Mouse (Mus musculus) adrenal gland, adult 8-10 months (tissue): ENCODE measurements around the gene Gpr19. TPM values are rescaled to one million over a fixed set of nuclear protein-coding genes. Genes with fewer than 3 reads are reported as not detected.
A peak's percentile ranks its signal among the peaks of the same experiment; 100 is the strongest.

Source experiments
- DNase-seq: peaks from one replicate; pipeline ENCODE4 v3.0.0; 2022
- total RNA-seq, 4 experiments: library from RNA; stranded (reverse); gene quantifications; 2 replicates each; pipeline ENCODE4 v1.2.4; 2022

Gpr19 gene
- total RNA-seq, 4 experiments from 2014 or later: 7.1 to 9.8 (median 7.9) TPM

GRCm38 (mm10) chr6:134887008-134887407 is 11.4 kb downstream of the Gpr19 start:
- no peak for DNase-seq

- DNase-seq: no peak
Measured at GRCm38 (mm10) chr6:134886475-134886874, 11.9 kb downstream of the Gpr19 start.

GRCm38 (mm10) chr6:134885515-134885914 is 12.9 kb downstream of the Gpr19 start:
- no peak for DNase-seq

GRCm38 (mm10) chr6:134883661-134884060 is 14.7 kb downstream of the Gpr19 start:
- no peak for DNase-seq

DNA sequence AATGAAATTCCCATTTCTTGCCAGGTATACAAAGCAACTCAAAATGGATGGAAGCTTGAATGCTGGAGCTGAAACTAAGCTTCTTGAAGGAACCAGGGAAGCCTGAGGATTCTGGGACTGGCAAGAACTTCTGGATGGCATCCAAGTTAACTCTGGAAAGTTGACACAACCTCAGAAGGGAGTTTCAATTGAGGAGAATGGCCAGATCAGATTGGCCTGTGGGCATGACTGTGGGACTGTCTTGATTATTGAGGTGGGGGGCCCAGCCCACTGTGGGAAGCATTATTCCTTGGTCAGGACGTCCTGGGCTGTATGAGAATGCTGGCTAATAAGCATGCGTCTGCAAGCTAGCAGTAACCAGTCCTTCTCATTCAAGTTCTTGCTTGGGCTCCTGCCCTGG is 18.3 kb downstream of the Gpr19 start:
- DNase-seq: no peak

GRCm38 (mm10) chr6:134879556-134879955 is 18.8 kb downstream of the Gpr19 start:
- DNase-seq: no peak

DNA sequence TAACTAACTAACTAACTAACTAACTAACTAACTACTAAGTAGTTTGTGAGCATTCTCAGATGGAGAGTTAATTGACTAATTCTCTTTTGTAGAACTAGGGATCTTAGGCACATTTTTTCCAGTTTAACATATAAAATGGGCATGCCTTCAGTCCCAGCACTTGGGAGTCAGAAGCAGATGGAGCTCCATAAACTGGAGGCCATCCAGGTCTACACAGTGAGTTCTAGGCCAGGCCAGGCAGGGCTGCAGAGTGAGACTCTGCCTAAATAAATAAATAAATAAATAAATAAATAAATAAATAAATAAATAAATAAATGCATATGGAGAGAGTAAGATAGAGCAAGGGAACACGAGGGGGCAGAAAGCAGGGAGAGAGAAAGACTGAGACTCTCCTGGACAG is 20.5 kb downstream of the Gpr19 start:
- DNase-seq: no peak

DNA sequence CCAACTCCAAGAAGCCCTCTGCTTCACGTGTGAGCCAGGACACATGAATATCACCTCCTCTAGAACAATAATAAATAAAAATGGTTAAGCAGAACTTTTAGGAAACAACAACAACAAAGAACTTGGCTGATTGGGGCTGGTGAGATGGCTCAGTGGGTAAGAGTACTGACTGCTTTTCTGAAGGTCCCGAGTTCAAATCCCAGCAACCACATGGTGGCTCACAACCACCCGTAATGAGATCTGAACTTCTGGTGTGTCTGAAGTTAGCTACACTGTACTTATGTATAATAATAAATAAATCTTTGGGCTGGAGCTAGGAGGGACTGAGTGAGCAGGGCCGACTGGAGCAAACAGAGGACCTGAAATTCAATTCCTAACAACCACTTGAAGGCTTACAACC is 21.1 kb downstream of the Gpr19 start:
- DNase-seq: no peak

DNA sequence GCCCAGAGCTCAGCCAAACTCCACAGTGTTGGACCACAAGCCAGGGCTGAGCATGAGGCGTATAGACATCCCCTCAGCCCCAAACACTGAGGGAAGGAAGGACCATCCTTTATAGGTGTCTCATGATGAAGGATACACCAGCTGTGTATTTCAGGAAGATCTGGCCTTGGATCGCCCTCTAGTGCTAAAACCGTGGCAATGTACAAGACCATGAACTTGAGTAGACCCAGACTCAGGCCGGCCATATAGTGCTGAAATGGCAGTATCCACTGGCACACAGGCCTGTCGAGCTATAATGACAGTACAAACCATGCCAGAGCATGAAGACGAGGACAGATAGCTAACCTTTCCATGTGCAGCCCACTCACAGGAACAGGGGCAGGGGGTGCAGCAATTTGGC is 21.6 kb downstream of the Gpr19 start:
- DNase-seq: no peak

- no peak for DNase-seq
Measured at GRCm38 (mm10) chr6:134873018-134873417, 25.4 kb downstream of the Gpr19 start.

DNA sequence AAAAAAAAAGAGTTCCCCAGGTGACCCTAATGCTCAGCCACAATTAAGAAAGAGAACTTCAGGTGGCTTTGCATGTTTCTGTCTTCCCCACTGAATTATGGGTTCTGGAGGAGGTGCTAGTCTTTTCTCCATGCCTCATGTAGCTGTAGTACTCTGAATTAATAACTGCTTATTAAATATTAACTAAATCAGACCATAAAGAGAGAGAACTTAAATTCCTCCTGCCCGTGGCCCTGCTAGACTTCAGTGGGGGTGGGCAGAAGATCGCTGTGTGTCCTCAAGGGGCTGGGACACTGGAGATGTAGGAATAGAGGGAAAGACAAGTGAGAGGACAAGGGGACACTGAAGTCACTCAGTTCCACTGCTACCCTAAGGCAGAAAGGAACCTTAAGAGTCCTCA is 26.1 kb downstream of the Gpr19 start:
- DNase-seq: no peak

DNA sequence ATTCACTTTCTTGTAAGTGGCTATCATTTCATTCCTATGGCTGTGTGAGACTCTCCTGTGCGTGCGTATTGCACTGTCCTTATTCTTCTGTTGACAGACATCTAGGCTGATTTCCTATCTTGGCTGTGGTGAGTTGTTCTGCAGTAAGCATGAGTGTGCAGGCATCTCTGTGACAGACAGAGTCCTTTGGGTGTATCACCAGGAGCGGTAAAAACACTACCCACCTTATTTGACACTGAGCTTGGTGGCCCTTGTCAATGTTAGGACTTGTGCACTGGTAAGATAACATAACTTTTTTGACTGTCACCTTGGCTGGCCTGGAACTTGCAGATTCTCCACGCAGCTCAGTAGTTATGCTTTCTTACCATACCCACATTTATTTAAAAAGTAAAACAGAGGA is 27.5 kb downstream of the Gpr19 start:
- DNase-seq: no peak

- DNase-seq: no peak
Measured at GRCm38 (mm10) chr6:134870209-134870742, 28.1 kb downstream of the Gpr19 start.

DNA sequence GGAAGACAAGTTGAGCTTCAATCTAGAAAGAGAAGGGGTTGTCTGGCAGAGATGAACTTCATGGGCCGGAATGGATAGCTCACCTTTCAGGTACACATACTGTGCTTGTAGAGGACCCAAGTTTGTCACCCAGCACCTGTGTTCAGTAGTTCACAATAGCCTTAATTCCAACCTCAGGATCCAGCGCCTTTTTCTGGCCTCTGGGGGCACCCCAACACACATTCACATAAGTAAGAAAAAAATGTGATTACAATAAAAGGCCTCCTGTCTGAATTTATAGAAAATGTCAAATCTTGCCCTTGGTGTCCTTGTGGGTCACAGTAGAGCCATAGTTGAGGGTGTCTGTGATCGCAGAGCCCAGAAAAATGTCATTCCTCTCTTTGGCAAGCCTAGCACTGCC is 31.1 kb downstream of the Gpr19 start:
- no peak for DNase-seq

GRCm38 (mm10) chr6:134866113-134866512 is 32.3 kb downstream of the Gpr19 start:
- no peak for DNase-seq

GRCm38 (mm10) chr6:134863146-134863545 is 35.2 kb downstream of the Gpr19 start:
- DNase-seq: peak; percentile 88

DNA sequence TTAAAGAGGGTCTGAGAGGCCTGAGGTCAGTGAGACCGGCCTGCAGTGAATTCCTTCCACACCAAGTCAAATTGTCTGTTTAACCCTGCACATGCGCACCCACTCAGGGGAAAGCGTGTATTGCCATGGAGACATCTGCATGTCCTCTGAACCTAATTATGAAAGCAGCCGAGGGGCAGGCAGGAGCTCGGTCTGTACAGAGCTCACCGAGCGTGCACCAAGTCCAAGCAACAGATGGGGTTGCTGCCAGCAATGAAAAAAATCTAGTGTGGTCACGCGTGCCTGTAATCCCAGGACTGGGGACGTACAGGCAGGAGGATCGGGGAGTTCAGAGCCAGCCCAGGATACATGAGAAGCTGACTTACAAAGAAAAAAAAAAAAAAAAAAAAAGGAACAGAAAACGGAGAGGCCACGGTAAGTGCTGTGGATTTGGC is 35.7 kb downstream of the Gpr19 start:
- DNase-seq: no peak

- DNase-seq: no peak
Measured at GRCm38 (mm10) chr6:134861386-134861785, 37.0 kb downstream of the Gpr19 start.

DNA sequence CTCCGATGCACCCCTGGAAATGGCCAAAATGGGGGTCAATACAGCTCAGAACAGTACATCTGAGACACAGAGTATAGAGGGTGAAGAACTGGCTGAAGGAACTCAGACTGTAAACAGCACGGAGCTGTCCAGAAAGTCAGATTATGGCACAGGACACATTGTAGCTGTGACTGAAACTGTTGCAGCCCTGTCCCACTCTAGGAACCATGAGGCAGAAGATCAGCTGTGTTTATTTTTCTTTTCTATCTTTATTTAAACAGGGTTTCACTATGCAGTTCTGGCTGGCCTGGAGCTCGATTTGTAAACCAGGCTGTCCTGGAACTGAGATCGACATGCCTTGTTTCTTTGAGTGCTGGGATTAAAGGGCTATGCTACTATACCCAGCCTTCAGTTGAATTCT is 38.1 kb downstream of the Gpr19 start:
- no peak for DNase-seq

- DNase-seq: no peak
Measured at GRCm38 (mm10) chr6:134859021-134859420, 39.4 kb downstream of the Gpr19 start.

DNA sequence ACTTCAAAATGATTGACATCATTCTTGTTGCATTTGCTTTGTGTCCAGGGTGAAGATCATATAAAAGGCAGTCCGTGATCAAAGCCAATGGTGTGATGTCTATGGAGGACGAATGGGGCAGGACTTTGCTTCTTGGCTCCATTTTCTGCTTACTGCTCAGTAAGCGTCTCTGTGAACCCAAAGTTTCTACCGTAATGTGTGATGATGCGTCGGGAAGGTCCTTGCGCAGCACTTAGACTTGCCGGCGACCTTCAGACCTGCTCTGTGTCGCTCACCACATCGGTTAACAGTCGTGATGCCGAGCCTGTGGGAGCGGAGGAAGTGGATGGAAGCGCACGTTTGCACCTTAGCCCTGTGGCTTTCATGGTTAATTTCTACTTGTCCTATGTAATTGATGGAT is 42.5 kb downstream of the Gpr19 start:
- no peak for DNase-seq

- DNase-seq: no peak
Measured at GRCm38 (mm10) chr6:134854782-134855181, 43.6 kb downstream of the Gpr19 start.

- no peak for DNase-seq
Measured at GRCm38 (mm10) chr6:134849985-134850384, 48.4 kb downstream of the Gpr19 start.

DNA sequence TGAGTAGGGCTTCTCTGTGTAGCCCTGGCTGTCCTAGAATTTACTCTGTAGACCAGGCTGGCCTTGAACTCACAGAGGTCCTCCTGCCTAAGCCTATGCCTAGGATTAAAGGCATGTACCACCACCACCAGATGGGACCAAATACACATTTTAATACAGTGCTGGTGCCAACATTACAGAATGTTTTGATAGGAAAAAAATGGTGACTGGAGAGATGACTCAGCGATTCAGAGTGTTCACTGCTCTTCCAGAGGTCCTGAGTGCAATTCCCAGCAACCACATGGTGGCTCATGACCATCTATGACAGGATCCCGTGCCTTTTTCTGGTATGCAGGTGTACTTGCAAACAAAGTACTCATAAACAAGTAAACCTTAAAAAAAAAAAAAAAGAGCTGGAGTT is 48.9 kb downstream of the Gpr19 start:
- DNase-seq: no peak

GRCm38 (mm10) chr6:134848197-134848890 is 50.0 kb downstream of the Gpr19 start:
- DNase-seq: no peak
